Mouse (Mus musculus) liver, adult (tissue): Measurements from ENCODE around the gene Ino80.

Experiments used
- GATA4 ChIP-seq: IDR thresholded peaks from 2 replicates; pipeline ENCODE4 v1.6.1; 2014; ENCODE audit warnings: mild to moderate bottlenecking, low read length; ENCODE audit not compliant: insufficient replicate concordance

The Ino80 gene

DNA sequence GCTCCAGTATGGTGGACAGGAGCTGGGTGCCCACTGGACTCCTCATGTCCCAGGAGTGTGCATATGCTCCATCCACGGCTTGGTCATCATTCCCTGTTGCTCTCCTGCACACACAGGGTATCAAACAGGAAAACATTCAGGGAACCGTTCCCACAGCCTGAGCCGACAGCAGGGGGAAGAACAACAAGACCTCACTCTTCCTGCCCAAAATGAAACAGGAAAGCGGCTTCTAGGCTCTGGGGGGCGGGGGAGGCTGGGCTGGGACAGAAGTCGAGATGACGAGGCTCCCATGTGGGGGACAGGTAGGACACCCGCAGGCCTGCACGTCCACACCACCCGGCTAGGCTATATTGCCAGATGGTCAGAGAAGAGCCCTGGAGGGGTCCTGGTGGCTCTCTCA lies 141.0 kb downstream of the Ino80 start:
- TF ChIP-seq GATA4 = peak; percentile 62; the same call in 1 of the 2 replicates

DNA sequence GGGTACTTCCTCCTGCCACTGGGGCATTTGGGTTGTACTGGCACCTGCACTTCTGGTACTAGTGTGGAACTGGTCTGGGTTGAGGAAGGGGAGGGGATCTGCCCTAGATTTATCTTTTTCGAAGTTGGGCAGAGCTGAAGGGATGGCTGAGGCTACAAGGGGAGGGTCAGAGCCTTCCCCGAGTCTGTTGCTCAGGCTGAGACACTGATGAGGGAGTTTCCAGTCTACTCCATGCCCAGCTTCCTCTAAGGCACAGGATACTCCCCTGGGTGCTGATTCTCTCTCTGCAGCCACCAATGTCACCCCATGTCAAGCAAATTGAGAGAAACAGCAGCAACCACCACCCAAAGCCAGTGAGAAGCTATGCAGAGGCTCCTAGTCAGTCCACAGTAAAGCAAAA lies 141.5 kb downstream of the Ino80 start:
- TF ChIP-seq GATA4 = no peak

DNA sequence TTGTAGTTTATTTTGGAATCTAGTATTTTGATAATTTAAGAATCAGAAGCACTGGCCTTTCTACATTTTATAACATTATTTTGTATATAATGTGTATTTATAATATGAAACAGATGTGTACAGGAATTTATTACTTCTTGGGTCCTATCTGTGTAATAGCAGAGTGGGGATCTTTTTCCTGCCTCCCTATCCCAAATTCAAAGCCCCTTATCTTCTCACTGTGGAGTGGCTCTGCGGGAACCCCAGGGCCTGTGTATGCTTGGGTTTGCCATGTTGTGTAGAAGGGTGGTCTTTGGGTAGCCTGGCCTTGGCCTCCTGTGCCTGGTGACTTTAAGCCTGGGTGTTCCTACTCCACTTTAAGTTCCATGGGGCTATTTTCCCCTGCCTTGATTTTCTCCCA lies 142.0 kb downstream of the Ino80 start:
- no peak for TF ChIP-seq GATA4

DNA sequence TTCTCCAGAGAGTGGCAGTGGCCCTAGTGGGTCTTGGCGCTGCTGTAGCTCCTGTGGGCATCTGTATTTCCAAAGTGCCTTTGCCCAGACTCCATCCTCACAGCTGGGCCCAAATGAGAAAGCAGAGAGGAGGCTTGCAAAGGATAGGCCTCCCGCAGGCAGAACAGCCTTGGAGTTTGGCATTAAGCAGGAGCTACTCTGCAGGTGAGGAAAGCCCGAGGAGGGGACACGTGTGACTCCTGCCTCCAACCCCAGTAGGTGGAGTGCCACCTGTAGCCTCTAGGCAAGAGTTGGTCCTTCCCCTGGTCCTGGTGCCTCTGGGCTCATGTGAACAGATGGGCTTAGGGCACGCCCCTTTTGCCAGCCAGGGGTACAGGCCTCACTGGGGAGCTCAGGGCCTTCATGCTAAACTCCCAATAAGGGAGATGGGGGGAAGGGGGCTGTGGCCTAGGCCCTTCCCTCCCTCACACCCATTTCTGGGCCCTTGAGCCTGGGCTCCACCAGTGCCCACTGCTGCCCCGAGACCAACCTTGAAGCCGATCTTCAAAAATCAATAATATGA lies 142.4 kb downstream of the Ino80 start:
- TF ChIP-seq GATA4 = no peak

DNA sequence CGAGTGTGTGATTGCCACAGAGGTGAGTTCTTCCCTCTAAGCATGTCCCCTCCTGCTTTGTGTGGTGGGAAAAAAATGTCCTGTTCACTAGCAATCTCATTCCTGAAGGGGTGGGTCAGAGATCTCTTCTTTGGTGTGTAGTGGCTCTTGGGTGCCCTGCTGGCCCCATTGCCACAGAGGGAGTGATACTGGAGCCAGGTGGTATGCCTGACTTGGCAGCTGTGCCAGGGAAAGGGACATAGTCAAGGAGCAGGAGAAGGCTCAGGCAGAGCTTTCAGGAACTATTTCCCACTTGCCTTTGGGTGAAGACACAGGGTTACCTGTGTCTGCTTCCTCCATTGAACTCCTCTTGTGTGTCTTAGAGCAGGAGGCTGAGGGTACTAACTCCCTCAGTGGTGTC lies 143.4 kb downstream of the Ino80 start:
- TF ChIP-seq GATA4 = no peak

DNA sequence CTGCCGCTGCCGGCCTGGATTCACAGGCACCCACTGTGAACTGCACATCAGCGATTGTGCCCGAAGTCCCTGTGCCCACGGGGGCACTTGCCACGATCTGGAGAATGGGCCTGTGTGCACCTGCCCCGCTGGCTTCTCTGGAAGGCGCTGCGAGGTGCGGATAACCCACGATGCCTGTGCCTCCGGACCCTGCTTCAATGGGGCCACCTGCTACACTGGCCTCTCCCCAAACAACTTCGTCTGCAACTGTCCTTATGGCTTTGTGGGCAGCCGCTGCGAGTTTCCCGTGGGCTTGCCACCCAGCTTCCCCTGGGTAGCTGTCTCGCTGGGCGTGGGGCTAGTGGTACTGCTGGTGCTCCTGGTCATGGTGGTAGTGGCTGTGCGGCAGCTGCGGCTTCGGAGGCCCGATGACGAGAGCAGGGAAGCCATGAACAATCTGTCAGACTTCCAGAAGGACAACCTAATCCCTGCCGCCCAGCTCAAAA lies 145.3 kb downstream of the Ino80 start:
- TF ChIP-seq GATA4 = no peak

DNA sequence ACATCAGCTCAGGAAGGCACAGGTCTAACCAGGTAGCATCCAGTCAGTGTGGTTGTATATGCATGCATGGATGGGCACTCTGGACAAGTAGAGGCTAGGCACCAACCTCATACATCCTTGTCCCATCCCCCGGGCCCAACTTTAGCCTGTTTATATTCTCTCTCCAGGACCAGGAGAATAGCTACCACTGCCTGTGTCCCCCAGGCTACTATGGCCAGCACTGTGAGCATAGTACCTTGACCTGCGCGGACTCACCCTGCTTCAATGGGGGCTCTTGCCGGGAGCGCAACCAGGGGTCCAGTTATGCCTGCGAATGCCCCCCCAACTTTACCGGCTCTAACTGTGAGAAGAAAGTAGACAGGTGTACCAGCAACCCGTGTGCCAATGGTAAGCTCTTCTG lies 146.7 kb downstream of the Ino80 start:
- TF ChIP-seq GATA4 = no peak

DNA sequence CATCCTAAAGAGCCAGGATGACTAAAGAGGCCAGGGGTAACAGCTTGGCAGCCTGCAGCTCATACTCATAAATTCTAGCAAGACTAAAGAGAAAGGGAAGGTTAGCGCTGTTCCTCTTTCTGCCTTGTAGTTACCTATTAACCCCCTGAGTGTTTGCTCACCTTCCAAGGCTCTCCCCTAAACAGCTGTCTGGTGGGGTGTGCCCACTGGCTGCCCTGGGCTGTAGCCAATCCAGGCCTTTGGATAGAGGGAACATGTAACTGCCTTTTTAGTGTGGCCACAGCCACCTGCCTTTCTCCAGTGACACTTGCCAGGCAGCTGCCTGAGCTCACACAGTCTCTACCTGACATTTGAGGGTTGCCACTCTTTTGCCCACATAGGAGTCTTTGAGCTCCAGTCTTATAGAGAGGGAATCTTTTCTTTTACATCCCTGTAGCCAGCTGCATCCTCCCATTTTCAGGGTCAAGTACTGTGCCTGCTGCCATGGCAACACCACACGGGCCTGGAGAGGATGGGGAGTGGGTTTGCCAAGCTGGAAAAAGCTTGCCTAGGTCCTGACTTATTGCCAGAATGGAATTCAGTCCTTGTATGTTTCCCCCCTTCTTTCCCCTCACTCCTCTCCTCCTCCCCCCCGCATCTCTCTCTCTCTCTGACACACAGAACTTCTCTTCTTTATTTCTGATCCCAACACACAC lies 148.2 kb downstream of the Ino80 start:
- no peak for TF ChIP-seq GATA4

DNA sequence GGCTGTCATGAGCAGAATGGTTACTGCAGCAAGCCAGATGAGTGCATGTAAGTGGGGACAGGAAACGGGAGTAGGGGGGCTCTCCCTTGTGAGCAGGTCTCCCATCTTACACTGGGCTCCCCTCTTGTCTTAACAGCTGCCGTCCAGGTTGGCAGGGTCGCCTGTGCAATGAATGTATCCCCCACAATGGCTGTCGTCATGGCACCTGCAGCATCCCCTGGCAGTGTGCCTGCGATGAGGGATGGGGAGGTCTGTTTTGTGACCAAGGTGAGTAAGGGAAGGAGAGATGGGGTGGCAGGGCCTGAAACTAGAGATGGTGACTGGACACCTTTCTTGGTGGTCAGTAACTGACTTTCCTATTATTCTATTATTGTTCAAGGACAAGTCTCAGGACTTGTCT lies 148.9 kb downstream of the Ino80 start:
- no peak for TF ChIP-seq GATA4

DNA sequence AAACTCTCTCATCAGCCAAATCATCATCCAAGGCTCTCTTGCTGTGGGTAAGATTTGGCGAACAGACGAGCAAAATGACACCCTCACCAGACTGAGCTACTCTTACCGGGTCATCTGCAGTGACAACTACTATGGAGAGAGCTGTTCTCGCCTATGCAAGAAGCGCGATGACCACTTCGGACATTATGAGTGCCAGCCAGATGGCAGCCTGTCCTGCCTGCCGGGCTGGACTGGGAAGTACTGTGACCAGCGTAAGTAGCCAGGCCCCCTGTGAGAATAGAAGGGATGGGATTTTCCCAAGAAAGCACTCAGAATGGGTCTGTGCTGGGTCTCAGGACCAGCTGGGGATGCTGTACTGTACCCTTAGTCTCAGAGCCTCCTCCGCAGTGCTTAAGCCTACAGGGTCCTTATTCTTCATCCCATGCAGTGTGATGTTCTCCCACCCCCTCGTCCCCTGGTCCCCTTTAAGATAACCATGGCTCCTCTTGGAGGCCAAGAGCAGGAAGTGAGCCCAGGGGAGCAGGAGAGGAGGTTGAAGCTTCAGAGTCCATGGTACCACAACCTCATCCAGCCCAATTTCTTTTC lies 149.5 kb downstream of the Ino80 start:
- no peak for TF ChIP-seq GATA4

DNA sequence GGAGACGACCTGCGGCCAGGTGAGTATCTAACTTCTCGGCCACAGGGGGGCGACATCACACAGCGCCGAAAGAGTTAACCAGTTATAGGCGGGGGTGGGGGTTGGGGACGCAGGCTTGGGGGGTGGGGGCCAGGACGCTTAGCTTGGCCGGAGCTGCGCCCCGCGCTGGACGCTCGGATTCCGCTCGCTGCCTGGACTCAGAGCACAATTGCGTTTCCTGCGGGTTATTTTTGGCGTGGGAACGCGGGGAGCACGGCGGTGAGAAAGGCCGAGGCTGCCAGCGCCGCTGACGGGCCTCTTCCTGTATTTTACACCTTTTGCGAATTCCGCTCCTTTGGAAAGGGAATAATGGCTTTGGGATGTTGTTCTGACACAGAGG lies 150.4 kb downstream of the Ino80 start:
- peak; percentile 33; the same call in 1 of the 2 replicates for TF ChIP-seq GATA4

DNA sequence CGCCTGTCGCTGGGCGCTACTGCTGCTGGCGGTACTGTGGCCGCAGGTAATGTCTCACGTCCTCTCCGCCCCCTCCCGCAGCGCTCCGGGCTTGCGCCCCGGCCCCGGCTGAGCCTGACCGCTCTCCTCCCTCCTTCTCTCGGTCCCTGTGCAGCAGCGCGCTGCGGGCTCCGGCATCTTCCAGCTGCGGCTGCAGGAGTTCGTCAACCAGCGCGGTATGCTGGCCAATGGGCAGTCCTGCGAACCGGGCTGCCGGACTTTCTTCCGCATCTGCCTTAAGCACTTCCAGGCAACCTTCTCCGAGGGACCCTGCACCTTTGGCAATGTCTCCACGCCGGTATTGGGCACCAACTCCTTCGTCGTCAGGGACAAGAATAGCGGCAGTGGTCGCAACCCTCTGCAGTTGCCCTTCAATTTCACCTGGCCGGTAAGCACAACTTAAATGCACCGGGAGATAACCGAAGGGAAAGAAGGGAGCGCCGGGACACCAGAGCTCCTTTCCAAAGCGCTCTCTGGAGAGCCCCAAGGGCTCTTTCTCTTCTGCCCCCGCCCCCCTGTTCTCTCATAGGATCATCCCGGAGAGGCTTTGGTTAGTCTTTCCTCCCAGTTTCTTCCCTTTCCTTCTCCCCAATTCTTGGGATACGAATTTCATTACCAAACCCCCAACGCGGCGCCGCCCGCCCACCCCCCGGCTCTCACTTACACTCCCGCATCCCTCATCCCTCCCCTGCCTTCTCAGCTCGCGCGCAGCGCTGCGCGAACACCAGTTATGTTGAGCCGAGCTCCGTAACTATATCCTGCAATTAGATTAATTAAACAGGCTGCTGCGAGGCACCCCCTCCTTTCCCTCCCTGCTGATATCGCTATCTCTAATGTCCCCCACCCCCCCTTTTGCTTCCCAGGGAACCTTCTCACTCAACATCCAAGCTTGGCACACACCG lies 151.1 kb downstream of the Ino80 start:
- TF ChIP-seq GATA4 = no peak; the same call in 1 of the 2 replicates

DNA sequence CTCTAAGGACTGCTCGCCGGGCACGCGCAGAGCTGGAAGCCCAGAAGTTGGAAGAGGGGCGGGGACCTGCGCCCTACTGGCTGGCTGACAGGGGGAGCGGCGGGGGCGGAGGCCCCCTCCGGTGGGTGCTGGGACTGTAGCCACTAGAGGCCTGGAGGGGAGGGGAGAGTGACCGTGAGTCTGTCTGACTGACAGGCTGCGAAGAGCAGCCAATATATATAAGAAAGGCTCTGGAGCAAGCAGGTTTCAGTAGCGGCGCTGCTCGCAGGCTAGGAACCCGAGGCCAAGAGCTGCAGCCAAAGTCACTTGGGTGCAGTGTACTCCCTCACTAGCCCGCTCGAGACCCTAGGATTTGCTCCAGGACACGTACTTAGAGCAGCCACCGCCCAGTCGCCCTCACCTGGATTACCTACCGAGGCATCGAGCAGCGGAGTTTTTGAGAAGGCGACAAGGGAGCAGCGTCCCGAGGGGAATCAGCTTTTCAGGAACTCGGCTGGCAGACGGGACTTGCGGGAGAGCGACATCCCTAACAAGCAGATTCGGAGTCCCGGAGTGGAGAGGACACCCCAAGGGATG lies 151.8 kb downstream of the Ino80 start, which contains the start of gene Dll4:
Gene Dll4 (plus strand): TSS at position 217 of the 576 bp plus-strand sequence.
- no peak; the same call in 1 of the 2 replicates for TF ChIP-seq GATA4

DNA sequence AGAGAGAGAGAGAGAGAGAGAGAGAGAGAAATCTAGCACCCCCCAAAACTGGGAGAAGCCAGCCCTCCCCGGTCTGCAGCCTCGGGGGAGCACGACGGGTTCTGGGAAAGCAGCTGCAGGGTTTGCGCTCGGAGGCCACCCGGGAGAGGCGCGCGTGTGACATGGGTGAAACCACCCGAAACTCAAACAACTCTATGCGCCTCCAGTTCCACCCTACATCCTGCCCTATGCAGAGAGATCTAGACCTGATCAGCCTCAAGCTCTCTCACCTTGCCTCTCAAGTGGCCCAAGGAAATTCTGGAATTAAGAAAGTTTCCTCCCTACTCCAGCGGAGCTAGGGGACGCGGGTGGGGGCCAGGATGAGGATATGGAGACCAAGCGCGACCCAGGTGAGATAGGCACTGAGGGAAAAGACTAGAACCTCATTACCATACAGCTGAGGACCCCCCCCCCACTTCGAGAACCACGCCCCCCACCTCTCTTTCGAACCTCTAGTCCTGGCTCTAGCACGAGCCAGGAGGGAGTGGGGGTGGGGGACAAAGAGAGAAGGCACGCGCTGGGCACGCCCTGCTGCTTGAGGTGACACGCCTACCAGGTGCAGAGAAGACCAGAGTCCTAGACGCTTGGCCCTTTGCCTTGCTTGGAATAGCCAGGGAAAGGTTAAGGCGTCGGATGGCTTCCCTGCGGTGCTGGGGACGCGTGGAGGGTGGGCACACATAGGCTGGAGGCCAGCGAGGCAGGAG lies 152.7 kb downstream of the Ino80 start:
- no peak for TF ChIP-seq GATA4
